Mouse (Mus musculus): Measurements from ENCODE around the gene Ssh2. TPM values are rescaled to one million over a fixed set of nuclear protein-coding genes. Genes with fewer than 3 reads are reported as not detected.

The Ssh2 gene
- polyA plus RNA-seq, 1 experiment from 2014 or later = 20.2 TPM

GRCm38 (mm10) chr11:77499354-77499753 is 283.3 kb downstream of the Ssh2 start:
- H3K4me2 ChIP-seq (ENCODE audit: low read length) = no peak overlapping the region
- no peaks in the 10 kb centered on the region for H3K9me3 ChIP-seq (replicated peaks; ENCODE audit: control insufficient read depth, low read length, poor library complexity, severe bottlenecking)
- no peak overlapping the region for H3K9ac ChIP-seq (ENCODE audit: low read depth, low read length)
- no peak overlapping the region for H3K4me3 ChIP-seq (ENCODE audit: low read depth, low read length)
- H3K36me3 ChIP-seq (ENCODE audit: control insufficient read depth, insufficient read depth, low read length) = peaks cover 21% of the 10 kb centered on the region
- no peak for ATAC-seq
- no peak overlapping the region for H3K27ac ChIP-seq (ENCODE audit: low read length)
- no peaks in the 10 kb centered on the region for H3K27me3 ChIP-seq (ENCODE audit: control insufficient read depth, insufficient read depth, low read depth, low read length)
- H3K4me1 ChIP-seq (ENCODE audit: control insufficient read depth, insufficient read depth, low read length) = peaks cover 23% of the 10 kb centered on the region
- 81% methylated on average over 7 of the region's 7 CpGs for WGBS

GRCm38 (mm10) chr11:77500361-77501325 is 284.6 kb downstream of the Ssh2 start:
- Histone ChIP-seq H3K4me3 (ENCODE audit: low read depth, low read length) (no peak overlapping the region), H3K27me3 (ENCODE audit: control insufficient read depth, insufficient read depth, low read depth, low read length) (no peaks in the 10 kb centered on the region), H3K9me3 (replicated peaks; ENCODE audit: control insufficient read depth, low read length, poor library complexity, severe bottlenecking) (no peaks in the 10 kb centered on the region), H3K4me2 (ENCODE audit: low read length) (no peak overlapping the region), H3K27ac (ENCODE audit: low read length) (no peak overlapping the region), H3K36me3 (ENCODE audit: control insufficient read depth, insufficient read depth, low read length) (peaks cover 33% of the 10 kb centered on the region), H3K9ac (ENCODE audit: low read depth, low read length) (no peak overlapping the region), H3K4me1 (ENCODE audit: control insufficient read depth, insufficient read depth, low read length) (peaks cover 11% of the 10 kb centered on the region)
- no peak for ATAC-seq
- whole genome bisulfite sequencing = 75% methylated on average over 17 of the region's 17 CpGs

DNA sequence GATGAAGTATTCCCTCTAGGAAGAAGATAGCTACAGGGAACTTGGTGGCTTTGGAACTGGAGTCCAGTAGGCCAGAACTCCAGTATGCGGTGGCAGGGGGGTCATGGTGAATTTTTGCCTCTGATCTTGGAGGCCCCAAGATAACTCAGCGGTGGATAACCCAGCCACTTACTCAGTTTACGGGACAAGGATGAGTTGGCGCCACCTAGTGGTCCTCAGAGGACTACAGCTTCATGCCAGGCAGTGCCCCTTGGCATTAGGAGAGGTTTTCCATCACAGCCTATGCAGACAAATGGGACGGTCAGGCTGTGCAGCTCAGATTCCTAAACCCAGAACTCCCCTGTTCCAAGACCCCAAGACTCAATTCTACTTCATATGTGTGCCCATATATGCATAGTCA is 285.3 kb downstream of the Ssh2 start:
- H3K4me2 ChIP-seq (ENCODE audit: low read length) = no peak overlapping the region
- peaks cover 39% of the 10 kb centered on the region for H3K36me3 ChIP-seq (ENCODE audit: control insufficient read depth, insufficient read depth, low read length)
- 29% methylated on average over 5 of the region's 5 CpGs for WGBS
- ATAC-seq = no peak
- H3K27ac ChIP-seq (ENCODE audit: low read length) = no peak overlapping the region
- H3K9me3 ChIP-seq (replicated peaks; ENCODE audit: control insufficient read depth, low read length, poor library complexity, severe bottlenecking) = no peaks in the 10 kb centered on the region
- no peak overlapping the region for H3K9ac ChIP-seq (ENCODE audit: low read depth, low read length)
- H3K4me1 ChIP-seq (ENCODE audit: control insufficient read depth, insufficient read depth, low read length) = peaks cover 11% of the 10 kb centered on the region
- H3K4me3 ChIP-seq (ENCODE audit: low read depth, low read length) = no peak overlapping the region
- no peaks in the 10 kb centered on the region for H3K27me3 ChIP-seq (ENCODE audit: control insufficient read depth, insufficient read depth, low read depth, low read length)

DNA sequence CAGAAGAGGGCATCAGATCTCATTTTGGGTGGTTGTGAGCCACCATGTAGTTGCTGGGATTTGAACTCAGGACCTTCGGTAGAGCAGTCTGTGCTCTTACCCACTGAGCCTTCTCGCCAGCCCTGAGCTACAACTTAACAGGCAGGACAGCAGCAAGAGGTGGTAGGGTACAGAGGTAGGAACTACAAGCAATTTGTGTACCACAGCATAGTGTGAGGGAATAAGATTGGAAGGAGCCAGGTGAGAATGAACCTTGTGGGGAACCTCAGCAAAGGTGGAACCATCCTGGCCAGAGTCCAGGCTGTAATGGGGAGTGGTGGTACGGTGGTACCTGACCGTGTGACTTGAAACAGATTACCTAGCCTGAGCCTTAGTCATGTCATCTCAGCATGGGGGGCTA is 285.9 kb downstream of the Ssh2 start:
- no peak overlapping the region for H3K4me2 ChIP-seq (ENCODE audit: low read length)
- no peak overlapping the region for H3K4me3 ChIP-seq (ENCODE audit: low read depth, low read length)
- WGBS = 91% methylated on average over 4 of the region's 4 CpGs
- H3K9me3 ChIP-seq (replicated peaks; ENCODE audit: control insufficient read depth, low read length, poor library complexity, severe bottlenecking) = no peaks in the 10 kb centered on the region
- H3K27ac ChIP-seq (ENCODE audit: low read length) = no peak overlapping the region
- H3K9ac ChIP-seq (ENCODE audit: low read depth, low read length) = no peak overlapping the region
- no peak for ATAC-seq
- peaks cover 11% of the 10 kb centered on the region for H3K4me1 ChIP-seq (ENCODE audit: control insufficient read depth, insufficient read depth, low read length)
- H3K27me3 ChIP-seq (ENCODE audit: control insufficient read depth, insufficient read depth, low read depth, low read length) = no peaks in the 10 kb centered on the region
- H3K36me3 ChIP-seq (ENCODE audit: control insufficient read depth, insufficient read depth, low read length) = peaks cover 43% of the 10 kb centered on the region

GRCm38 (mm10) chr11:77502481-77502880 is 286.4 kb downstream of the Ssh2 start:
- no peak for ATAC-seq

GRCm38 (mm10) chr11:77503511-77503910 is 287.4 kb downstream of the Ssh2 start:
- H3K4me1 ChIP-seq (ENCODE audit: control insufficient read depth, insufficient read depth, low read length) = peaks cover 9% of the 10 kb centered on the region
- H3K4me3 ChIP-seq (ENCODE audit: low read depth, low read length) = no peak overlapping the region
- H3K9me3 ChIP-seq (replicated peaks; ENCODE audit: control insufficient read depth, low read length, poor library complexity, severe bottlenecking) = no peaks in the 10 kb centered on the region
- 74% methylated on average over 3 of the region's 3 CpGs for WGBS
- no peak for ATAC-seq
- H3K4me2 ChIP-seq (ENCODE audit: low read length) = no peak overlapping the region
- no peaks in the 10 kb centered on the region for H3K27me3 ChIP-seq (ENCODE audit: control insufficient read depth, insufficient read depth, low read depth, low read length)
- no peak overlapping the region for H3K9ac ChIP-seq (ENCODE audit: low read depth, low read length)
- H3K27ac ChIP-seq (ENCODE audit: low read length) = no peak overlapping the region
- H3K36me3 ChIP-seq (ENCODE audit: control insufficient read depth, insufficient read depth, low read length) = peaks cover 48% of the 10 kb centered on the region

More at GRCm38 (mm10) chr11:77502481-77502880, 286.4 kb downstream of the Ssh2 start:
- Histone ChIP-seq H3K27me3 (ENCODE audit: control insufficient read depth, insufficient read depth, low read depth, low read length) (no peaks in the 10 kb centered on the region), H3K36me3 (ENCODE audit: control insufficient read depth, insufficient read depth, low read length) (peaks cover 48% of the 10 kb centered on the region), H3K4me2 (ENCODE audit: low read length) (no peak overlapping the region), H3K27ac (ENCODE audit: low read length) (no peak overlapping the region), H3K4me3 (ENCODE audit: low read depth, low read length) (no peak overlapping the region), H3K9me3 (replicated peaks; ENCODE audit: control insufficient read depth, low read length, poor library complexity, severe bottlenecking) (no peaks in the 10 kb centered on the region), H3K4me1 (ENCODE audit: control insufficient read depth, insufficient read depth, low read length) (peaks cover 7% of the 10 kb centered on the region), H3K9ac (ENCODE audit: low read depth, low read length) (no peak overlapping the region)
- WGBS = 90% methylated on average over 6 of the region's 6 CpGs

DNA sequence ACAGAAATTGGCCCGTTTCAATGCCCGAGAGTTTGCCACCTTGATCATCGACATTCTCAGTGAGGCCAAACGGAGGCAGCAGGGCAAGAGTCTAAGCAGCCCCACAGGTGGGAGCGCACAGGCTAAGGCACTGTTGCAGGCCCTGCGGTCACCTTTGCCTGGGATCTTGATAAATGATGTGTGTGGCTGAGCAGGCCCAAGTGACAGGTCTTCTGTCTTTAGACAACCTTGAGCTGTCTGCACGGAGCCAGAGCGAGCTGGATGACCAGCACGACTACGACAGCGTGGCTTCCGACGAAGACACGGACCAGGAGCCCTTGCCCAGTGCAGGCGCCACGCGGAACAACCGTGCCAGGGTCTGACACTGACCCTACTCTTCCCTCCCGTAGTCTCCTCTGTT is 288.3 kb downstream of the Ssh2 start:
- Histone ChIP-seq H3K36me3 (ENCODE audit: control insufficient read depth, insufficient read depth, low read length) (peaks cover 48% of the 10 kb centered on the region), H3K4me2 (ENCODE audit: low read length) (no peak overlapping the region), H3K27me3 (ENCODE audit: control insufficient read depth, insufficient read depth, low read depth, low read length) (no peaks in the 10 kb centered on the region), H3K9me3 (replicated peaks; ENCODE audit: control insufficient read depth, low read length, poor library complexity, severe bottlenecking) (no peaks in the 10 kb centered on the region), H3K4me1 (ENCODE audit: control insufficient read depth, insufficient read depth, low read length) (peaks cover 11% of the 10 kb centered on the region), H3K9ac (ENCODE audit: low read depth, low read length) (no peak overlapping the region), H3K27ac (ENCODE audit: low read length) (no peak overlapping the region), H3K4me3 (ENCODE audit: low read depth, low read length) (no peak overlapping the region)
- ATAC-seq = no peak
- 95% methylated on average over 19 of the region's 19 CpGs for WGBS

DNA sequence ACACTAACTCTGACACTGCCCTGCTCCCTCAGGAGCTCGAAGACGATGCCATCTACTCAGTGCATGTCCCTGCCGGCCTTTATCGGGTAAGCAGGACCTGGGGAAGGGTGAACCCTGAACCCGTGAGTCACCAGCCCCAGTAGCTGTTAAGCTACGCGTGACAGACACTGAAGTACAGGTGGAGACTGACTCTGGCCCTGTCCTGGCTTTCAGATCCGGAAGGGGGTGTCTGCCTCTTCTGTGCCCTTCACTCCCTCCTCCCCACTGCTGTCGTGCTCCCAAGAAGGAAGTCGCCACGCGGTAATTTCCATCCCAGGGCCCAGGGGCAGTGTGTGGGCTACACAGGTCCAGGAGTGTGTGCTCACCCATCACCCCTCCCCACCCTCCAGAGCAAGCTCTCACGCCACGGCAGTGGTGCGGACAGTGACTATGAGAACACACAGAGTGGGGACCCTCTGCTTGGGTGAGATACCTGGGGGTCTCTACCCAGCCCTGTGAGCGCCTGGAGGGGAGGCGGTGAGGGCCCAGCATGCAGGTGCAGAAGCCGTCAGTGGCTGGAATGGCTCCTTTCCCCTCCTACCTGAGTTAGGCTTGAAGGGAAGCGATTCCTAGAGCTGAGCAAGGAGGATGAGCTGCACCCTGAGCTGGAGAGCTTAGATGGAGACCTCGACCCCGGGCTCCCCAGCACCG is 289.3 kb downstream of the Ssh2 start:
- Histone ChIP-seq H3K4me2 (ENCODE audit: low read length) (no peak overlapping the region), H3K4me3 (ENCODE audit: low read depth, low read length) (no peak overlapping the region), H3K9ac (ENCODE audit: low read depth, low read length) (no peak overlapping the region), H3K36me3 (ENCODE audit: control insufficient read depth, insufficient read depth, low read length) (peaks cover 45% of the 10 kb centered on the region), H3K4me1 (ENCODE audit: control insufficient read depth, insufficient read depth, low read length) (peaks cover 10% of the 10 kb centered on the region), H3K27ac (ENCODE audit: low read length) (no peak overlapping the region), H3K9me3 (replicated peaks; ENCODE audit: control insufficient read depth, low read length, poor library complexity, severe bottlenecking) (no peaks in the 10 kb centered on the region), H3K27me3 (ENCODE audit: control insufficient read depth, insufficient read depth, low read depth, low read length) (no peaks in the 10 kb centered on the region)
- 92% methylated on average over 22 of the region's 22 CpGs for WGBS
- no peak for ATAC-seq

DNA sequence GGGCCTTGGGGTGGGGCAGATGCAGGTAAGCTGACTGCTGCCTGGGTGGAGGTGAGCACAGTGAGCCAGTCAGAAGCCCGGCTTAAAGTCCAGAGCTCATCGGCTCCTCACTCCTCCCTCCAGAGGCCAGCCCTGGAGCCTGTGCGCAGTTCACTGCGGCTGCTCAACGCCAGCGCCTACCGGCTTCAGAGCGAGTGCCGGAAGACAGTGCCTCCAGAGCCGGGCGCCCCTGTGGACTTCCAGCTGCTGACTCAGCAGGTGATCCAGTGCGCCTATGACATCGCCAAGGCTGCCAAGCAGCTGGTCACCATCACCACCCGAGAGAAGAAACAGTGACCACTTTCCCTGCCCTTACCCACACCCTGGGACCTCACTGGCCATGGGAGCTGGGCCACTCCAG is 290.2 kb downstream of the Ssh2 start:
- Histone ChIP-seq H3K4me2 (ENCODE audit: low read length) (no peak overlapping the region), H3K4me1 (ENCODE audit: control insufficient read depth, insufficient read depth, low read length) (peaks cover 6% of the 10 kb centered on the region; the same call in 1 of the 2 replicates), H3K27ac (ENCODE audit: low read length) (no peak overlapping the region), H3K4me3 (ENCODE audit: low read depth, low read length) (no peak overlapping the region), H3K9ac (ENCODE audit: low read depth, low read length) (no peak overlapping the region), H3K36me3 (ENCODE audit: control insufficient read depth, insufficient read depth, low read length) (peaks cover 43% of the 10 kb centered on the region), H3K9me3 (replicated peaks; ENCODE audit: control insufficient read depth, low read length, poor library complexity, severe bottlenecking) (no peaks in the 10 kb centered on the region), H3K27me3 (ENCODE audit: control insufficient read depth, insufficient read depth, low read depth, low read length) (no peaks in the 10 kb centered on the region)
- WGBS = 81% methylated on average over 14 of the region's 14 CpGs
- no peak for ATAC-seq
